Mouse (Mus musculus): ENCODE data around the gene B3galt4. TPM values are rescaled to one million over a fixed set of nuclear protein-coding genes. Genes with fewer than 3 reads are reported as not detected.

The B3galt4 gene
- polyA plus RNA-seq, 1 experiment, result 6.7 TPM

DNA sequence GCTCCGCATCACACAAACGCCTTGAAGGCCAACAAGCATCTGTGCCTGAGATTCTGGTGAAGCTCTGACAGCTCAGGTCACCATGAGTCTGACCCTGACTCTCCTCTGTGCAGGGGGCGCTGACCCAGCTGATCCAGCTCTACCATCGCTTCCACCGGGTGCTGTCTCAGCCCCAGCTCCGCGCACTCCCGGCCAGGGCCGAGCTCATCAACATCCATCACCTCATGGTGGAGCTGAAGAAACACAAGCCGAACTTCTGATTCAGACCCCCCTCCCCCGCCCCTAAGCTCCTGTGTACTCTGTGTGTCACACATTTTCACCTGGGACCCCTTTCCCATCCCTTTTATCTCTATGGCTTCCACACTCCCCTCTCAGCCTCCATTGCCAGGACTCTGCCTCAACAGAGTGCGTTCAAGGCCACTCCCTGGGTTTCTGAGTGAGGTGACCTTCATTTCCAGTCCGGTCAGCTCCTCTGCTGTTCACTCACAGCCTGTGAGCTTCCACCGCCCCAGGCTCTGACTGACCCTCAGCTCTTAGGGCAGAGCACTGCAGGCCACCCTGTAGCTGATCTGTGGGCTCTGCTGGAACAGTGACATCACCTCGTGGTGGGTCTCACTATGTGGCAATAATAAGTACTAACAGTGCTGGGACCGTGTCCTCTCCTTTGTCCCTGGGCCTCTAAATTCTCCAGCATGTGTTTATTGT is 14.7 kb upstream of the B3galt4 start:
- H3K27me3 ChIP-seq (replicated peaks; ENCODE audit: control insufficient read depth, insufficient read depth, low read length), result no peaks in the 10 kb centered on the region
- no peak for DNase-seq
- no peak overlapping the region for H3K27ac ChIP-seq (ENCODE audit: insufficient read depth, low read depth, low read length)
- WGBS, result 85% methylated on average over 16 of the region's 16 CpGs
- no peak for TF ChIP-seq CTCF (conservative IDR thresholded peaks at IDR 0.05; ENCODE audit: insufficient read depth, insufficient read length, low read depth, low read length)
- TF ChIP-seq POLR2A (IDR thresholded peaks at IDR 0.05; ENCODE audit: low read depth, low read length), result no peak
- H3K4me1 ChIP-seq (ENCODE audit: control insufficient read depth, insufficient read depth, low read length), result no peaks in the 10 kb centered on the region; the same call in 1 of the 2 replicates
- no peaks in the 10 kb centered on the region for H3K36me3 ChIP-seq (ENCODE audit: control insufficient read depth, insufficient read depth, low read length)
- H3K4me3 ChIP-seq (ENCODE audit: insufficient read depth, low read depth, low read length), result no peak overlapping the region

GRCm38 (mm10) chr17:33965082-33965845 is 14.0 kb upstream of the B3galt4 start:
- no peak overlapping the region for H3K4me3 ChIP-seq (ENCODE audit: insufficient read depth, low read depth, low read length)
- no peaks in the 10 kb centered on the region; the same call in 1 of the 2 replicates for H3K36me3 ChIP-seq (ENCODE audit: control insufficient read depth, insufficient read depth, low read length)
- no peaks in the 10 kb centered on the region for H3K27me3 ChIP-seq (replicated peaks; ENCODE audit: control insufficient read depth, insufficient read depth, low read length)
- DNase-seq, result no peak
- no peak overlapping the region for H3K27ac ChIP-seq (ENCODE audit: insufficient read depth, low read depth, low read length)
- H3K4me1 ChIP-seq (ENCODE audit: control insufficient read depth, insufficient read depth, low read length), result no peaks in the 10 kb centered on the region; the same call in 1 of the 2 replicates
- TF ChIP-seq CTCF (conservative IDR thresholded peaks at IDR 0.05; ENCODE audit: insufficient read depth, insufficient read length, low read depth, low read length), result no peak
- TF ChIP-seq POLR2A (IDR thresholded peaks at IDR 0.05; ENCODE audit: low read depth, low read length), result no peak
- 80% methylated on average over 17 of the region's 17 CpGs for WGBS

- Histone ChIP-seq H3K4me3 (ENCODE audit: insufficient read depth, low read depth, low read length) (no peak overlapping the region), H3K27me3 (replicated peaks; ENCODE audit: control insufficient read depth, insufficient read depth, low read length) (no peaks in the 10 kb centered on the region), H3K4me1 (ENCODE audit: control insufficient read depth, insufficient read depth, low read length) (no peaks in the 10 kb centered on the region), H3K27ac (ENCODE audit: insufficient read depth, low read depth, low read length) (no peak overlapping the region), H3K36me3 (ENCODE audit: control insufficient read depth, insufficient read depth, low read length) (no peaks in the 10 kb centered on the region; the same call in none of the 2 replicates)
- DNase-seq, result no peak
- TF ChIP-seq POLR2A (IDR thresholded peaks at IDR 0.05; ENCODE audit: low read depth, low read length) (no peak), CTCF (conservative IDR thresholded peaks at IDR 0.05; ENCODE audit: insufficient read depth, insufficient read length, low read depth, low read length) (no peak)
- WGBS, result 89% methylated on average over 7 of the region's 7 CpGs
These were observed 11.6 kb upstream of the B3galt4 start for GRCm38 (mm10) chr17:33962876-33963275.

GRCm38 (mm10) chr17:33959948-33960347 is 8.7 kb upstream of the B3galt4 start:
- TF ChIP-seq POLR2A (IDR thresholded peaks at IDR 0.05; ENCODE audit: low read depth, low read length) (no peak), CTCF (conservative IDR thresholded peaks at IDR 0.05; ENCODE audit: insufficient read depth, insufficient read length, low read depth, low read length) (no peak)
- no peaks in the 10 kb centered on the region for H3K27me3 ChIP-seq (replicated peaks; ENCODE audit: control insufficient read depth, insufficient read depth, low read length)
- WGBS, result 94% methylated on average over 15 of the region's 15 CpGs
- no peaks in the 10 kb centered on the region; the same call in none of the 2 replicates for H3K36me3 ChIP-seq (ENCODE audit: control insufficient read depth, insufficient read depth, low read length)
- H3K4me1 ChIP-seq (ENCODE audit: control insufficient read depth, insufficient read depth, low read length), result peaks cover 4% of the 10 kb centered on the region; the same call in 1 of the 2 replicates
- DNase-seq, result no peak
- H3K27ac ChIP-seq (ENCODE audit: insufficient read depth, low read depth, low read length), result no peak overlapping the region
- no peak overlapping the region for H3K4me3 ChIP-seq (ENCODE audit: insufficient read depth, low read depth, low read length)

GRCm38 (mm10) chr17:33959135-33959534 is 7.8 kb upstream of the B3galt4 start:
- no peak overlapping the region for H3K4me3 ChIP-seq (ENCODE audit: insufficient read depth, low read depth, low read length)
- H3K4me1 ChIP-seq (ENCODE audit: control insufficient read depth, insufficient read depth, low read length), result peaks cover 10% of the 10 kb centered on the region; the same call in 1 of the 2 replicates
- H3K27me3 ChIP-seq (replicated peaks; ENCODE audit: control insufficient read depth, insufficient read depth, low read length), result no peaks in the 10 kb centered on the region
- no peak overlapping the region for H3K27ac ChIP-seq (ENCODE audit: insufficient read depth, low read depth, low read length)
- 96% methylated on average over 13 of the region's 13 CpGs for WGBS
- H3K36me3 ChIP-seq (ENCODE audit: control insufficient read depth, insufficient read depth, low read length), result no peaks in the 10 kb centered on the region; the same call in none of the 2 replicates
- TF ChIP-seq POLR2A (IDR thresholded peaks at IDR 0.05; ENCODE audit: low read depth, low read length), result no peak
- TF ChIP-seq CTCF (conservative IDR thresholded peaks at IDR 0.05; ENCODE audit: insufficient read depth, insufficient read length, low read depth, low read length), result no peak
- no peak for DNase-seq

DNA sequence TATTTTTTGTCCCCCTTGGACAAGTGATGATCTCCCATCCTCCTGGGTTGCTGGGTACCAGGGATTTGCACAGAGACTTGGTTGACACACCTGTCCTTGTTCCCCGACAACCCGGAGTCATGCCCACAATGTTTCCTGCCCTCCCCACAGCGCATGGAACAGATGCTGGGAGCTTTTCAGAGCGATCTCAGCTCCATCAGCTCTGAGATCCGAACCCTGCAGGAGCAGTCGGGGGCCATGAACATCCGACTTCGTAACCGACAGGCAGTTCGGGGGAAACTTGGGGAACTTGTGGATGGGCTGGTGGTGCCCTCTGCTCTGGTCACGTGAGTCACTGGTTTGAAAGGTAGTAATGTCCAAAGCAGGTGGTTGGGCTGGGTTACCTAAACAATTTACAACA is 7.2 kb upstream of the B3galt4 start:
- no peak overlapping the region for H3K27ac ChIP-seq (ENCODE audit: insufficient read depth, low read depth, low read length)
- no peaks in the 10 kb centered on the region; the same call in none of the 2 replicates for H3K36me3 ChIP-seq (ENCODE audit: control insufficient read depth, insufficient read depth, low read length)
- no peak overlapping the region for H3K4me3 ChIP-seq (ENCODE audit: insufficient read depth, low read depth, low read length)
- TF ChIP-seq POLR2A (IDR thresholded peaks at IDR 0.05; ENCODE audit: low read depth, low read length), result no peak
- TF ChIP-seq CTCF (conservative IDR thresholded peaks at IDR 0.05; ENCODE audit: insufficient read depth, insufficient read length, low read depth, low read length), result no peak
- no peaks in the 10 kb centered on the region for H3K27me3 ChIP-seq (replicated peaks; ENCODE audit: control insufficient read depth, insufficient read depth, low read length)
- peaks cover 11% of the 10 kb centered on the region; the same call in 1 of the 2 replicates for H3K4me1 ChIP-seq (ENCODE audit: control insufficient read depth, insufficient read depth, low read length)
- no peak for DNase-seq
- WGBS, result 94% methylated on average over 11 of the region's 11 CpGs

DNA sequence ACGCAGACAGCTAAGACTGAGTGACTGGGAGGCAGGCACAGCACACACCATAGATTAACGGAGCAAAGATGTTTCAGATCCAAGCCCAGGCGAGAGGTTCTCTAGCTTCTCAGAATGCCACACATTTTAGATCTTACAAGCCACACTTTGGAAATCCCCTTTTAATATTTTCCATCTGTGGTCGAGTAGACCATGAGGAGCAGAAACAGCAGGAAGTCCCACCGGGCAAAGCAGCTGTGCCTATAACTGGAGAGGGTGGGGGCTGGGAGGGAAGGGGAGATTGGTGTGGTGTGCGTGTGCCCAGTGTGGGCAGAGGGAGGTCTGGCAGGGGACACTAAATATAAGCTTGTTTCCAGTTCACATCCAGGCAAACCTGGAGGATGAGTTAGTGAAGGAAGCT is 6.2 kb upstream of the B3galt4 start:
- no peaks in the 10 kb centered on the region for H3K27me3 ChIP-seq (replicated peaks; ENCODE audit: control insufficient read depth, insufficient read depth, low read length)
- H3K4me3 ChIP-seq (ENCODE audit: insufficient read depth, low read depth, low read length), result no peak overlapping the region
- 88% methylated on average over 6 of the region's 6 CpGs for WGBS
- no peaks in the 10 kb centered on the region; the same call in none of the 2 replicates for H3K36me3 ChIP-seq (ENCODE audit: control insufficient read depth, insufficient read depth, low read length)
- TF ChIP-seq POLR2A (IDR thresholded peaks at IDR 0.05; ENCODE audit: low read depth, low read length) (no peak), CTCF (conservative IDR thresholded peaks at IDR 0.05; ENCODE audit: insufficient read depth, insufficient read length, low read depth, low read length) (no peak)
- H3K27ac ChIP-seq (ENCODE audit: insufficient read depth, low read depth, low read length), result no peak overlapping the region
- peaks cover 16% of the 10 kb centered on the region; the same call in 1 of the 2 replicates for H3K4me1 ChIP-seq (ENCODE audit: control insufficient read depth, insufficient read depth, low read length)
- DNase-seq, result no peak
